Mouse (Mus musculus): ENCODE measurements at regions not wholly inside any gene's neighbourhood (a gene's known extent, or its start where the extent isn't known, plus 50 kb on each side); places are given as distances from the start of the nearest gene placed in this dataset.
"Not testable (repeated sequence)": the region's sequence is repeated elsewhere in the genome, so short reads cannot be mapped to it uniquely, and the experiment has no call there.

GRCm38 (mm10) chr5:26619272-26619671 lies 197.7 kb upstream of the Dpp6 start:
- no peak overlapping the region for H3K4me3 ChIP-seq (ENCODE audit: low read depth, low read length)
- ATAC-seq (ENCODE audit: insufficient number of reproducible peaks, insufficient read depth, low FRiP score, low read depth): no peak
- no peaks in the 10 kb centered on the region for H3K27me3 ChIP-seq (ENCODE audit: control insufficient read depth, insufficient read depth, low read length)
- H3K4me1 ChIP-seq (ENCODE audit: control insufficient read depth, insufficient read depth, low read length): no peaks in the 10 kb centered on the region
- no peak overlapping the region for H3K9ac ChIP-seq (replicated peaks; ENCODE audit: low read depth, low read length)
- no peaks in the 10 kb centered on the region for H3K9me3 ChIP-seq (ENCODE audit: control insufficient read depth, low read depth, low read length)
- H3K27ac ChIP-seq (ENCODE audit: low read length): no peak overlapping the region
- H3K4me2 ChIP-seq (replicated peaks; ENCODE audit: low read depth, low read length): no peak overlapping the region
- 25% methylated on average over 2 of the region's 2 CpGs for WGBS
- H3K36me3 ChIP-seq (ENCODE audit: control insufficient read depth, insufficient read depth, low read length): no peaks in the 10 kb centered on the region

GRCm38 (mm10) chr5:26622116-26622515 lies 194.9 kb upstream of the Dpp6 start:
- Histone ChIP-seq H3K27me3 (ENCODE audit: control insufficient read depth, insufficient read depth, low read length) (no peaks in the 10 kb centered on the region), H3K4me3 (ENCODE audit: low read depth, low read length) (no peak overlapping the region), H3K9me3 (ENCODE audit: control insufficient read depth, low read depth, low read length) (no peaks in the 10 kb centered on the region), H3K4me1 (ENCODE audit: control insufficient read depth, insufficient read depth, low read length) (no peaks in the 10 kb centered on the region), H3K4me2 (replicated peaks; ENCODE audit: low read depth, low read length) (no peak overlapping the region), H3K27ac (ENCODE audit: low read length) (no peak overlapping the region), H3K36me3 (ENCODE audit: control insufficient read depth, insufficient read depth, low read length) (no peaks in the 10 kb centered on the region), H3K9ac (replicated peaks; ENCODE audit: low read depth, low read length) (no peak overlapping the region)
- WGBS: 15% methylated on average over 2 of the region's 2 CpGs
- ATAC-seq (ENCODE audit: insufficient number of reproducible peaks, insufficient read depth, low FRiP score, low read depth): no peak

DNA sequence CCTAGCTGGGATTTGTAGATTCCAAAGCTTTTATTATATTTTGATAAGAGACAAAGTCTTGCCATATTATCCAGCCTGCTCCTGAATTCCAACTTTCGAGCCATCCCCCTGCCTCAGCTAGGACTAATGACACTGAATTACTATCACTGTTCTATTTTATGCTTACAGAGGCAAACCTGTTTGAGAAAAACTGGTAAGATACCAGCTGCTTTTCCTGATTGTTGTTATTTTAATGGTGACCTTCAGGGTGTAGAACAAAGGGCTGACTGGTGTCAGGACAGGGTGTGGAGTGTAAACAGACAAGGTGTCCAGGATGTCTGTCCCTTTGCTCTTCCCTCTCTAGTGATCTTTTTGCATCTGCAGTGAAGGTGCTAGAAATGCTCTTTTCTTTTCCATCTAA lies 145.5 kb upstream of the Dpp6 start:
- Histone ChIP-seq H3K9me3 (ENCODE audit: control insufficient read depth, low read depth, low read length) (no peaks in the 10 kb centered on the region), H3K4me2 (replicated peaks; ENCODE audit: low read depth, low read length) (no peak overlapping the region), H3K4me3 (ENCODE audit: low read depth, low read length) (no peak overlapping the region), H3K9ac (replicated peaks; ENCODE audit: low read depth, low read length) (no peak overlapping the region), H3K4me1 (ENCODE audit: control insufficient read depth, insufficient read depth, low read length) (no peaks in the 10 kb centered on the region), H3K27ac (ENCODE audit: low read length) (no peak overlapping the region), H3K36me3 (ENCODE audit: control insufficient read depth, insufficient read depth, low read length) (no peaks in the 10 kb centered on the region), H3K27me3 (ENCODE audit: control insufficient read depth, insufficient read depth, low read length) (no peaks in the 10 kb centered on the region)
- no peak for ATAC-seq (ENCODE audit: insufficient number of reproducible peaks, insufficient read depth, low FRiP score, low read depth)
- WGBS: 67% methylated on average over 1 of the region's 1 CpGs

- ATAC-seq (ENCODE audit: insufficient number of reproducible peaks, insufficient read depth, low FRiP score, low read depth): no peak
- WGBS: 71% methylated on average over 3 of the region's 3 CpGs
- no peaks in the 10 kb centered on the region for H3K4me1 ChIP-seq (ENCODE audit: control insufficient read depth, insufficient read depth, low read length)
- no peaks in the 10 kb centered on the region for H3K36me3 ChIP-seq (ENCODE audit: control insufficient read depth, insufficient read depth, low read length)
- no peak overlapping the region for H3K27ac ChIP-seq (ENCODE audit: low read length)
- H3K27me3 ChIP-seq (ENCODE audit: control insufficient read depth, insufficient read depth, low read length): no peaks in the 10 kb centered on the region
- H3K4me3 ChIP-seq (ENCODE audit: low read depth, low read length): no peak overlapping the region
- no peaks in the 10 kb centered on the region for H3K9me3 ChIP-seq (ENCODE audit: control insufficient read depth, low read depth, low read length)
- no peak overlapping the region for H3K4me2 ChIP-seq (replicated peaks; ENCODE audit: low read depth, low read length)
- no peak overlapping the region for H3K9ac ChIP-seq (replicated peaks; ENCODE audit: low read depth, low read length)
These were observed 127.2 kb upstream of the Dpp6 start for GRCm38 (mm10) chr5:26689775-26690174.

GRCm38 (mm10) chr5:26691121-26691520 lies 125.9 kb upstream of the Dpp6 start:
- no peaks in the 10 kb centered on the region for H3K4me1 ChIP-seq (ENCODE audit: control insufficient read depth, insufficient read depth, low read length)
- no peaks in the 10 kb centered on the region for H3K36me3 ChIP-seq (ENCODE audit: control insufficient read depth, insufficient read depth, low read length)
- WGBS: 93% methylated on average over 1 of the region's 1 CpGs
- no peak overlapping the region for H3K4me3 ChIP-seq (ENCODE audit: low read depth, low read length)
- H3K9ac ChIP-seq (replicated peaks; ENCODE audit: low read depth, low read length): no peak overlapping the region
- no peak for ATAC-seq (ENCODE audit: insufficient number of reproducible peaks, insufficient read depth, low FRiP score, low read depth)
- no peak overlapping the region for H3K27ac ChIP-seq (ENCODE audit: low read length)
- H3K4me2 ChIP-seq (replicated peaks; ENCODE audit: low read depth, low read length): no peak overlapping the region
- H3K9me3 ChIP-seq (ENCODE audit: control insufficient read depth, low read depth, low read length): no peaks in the 10 kb centered on the region
- H3K27me3 ChIP-seq (ENCODE audit: control insufficient read depth, insufficient read depth, low read length): no peaks in the 10 kb centered on the region

DNA sequence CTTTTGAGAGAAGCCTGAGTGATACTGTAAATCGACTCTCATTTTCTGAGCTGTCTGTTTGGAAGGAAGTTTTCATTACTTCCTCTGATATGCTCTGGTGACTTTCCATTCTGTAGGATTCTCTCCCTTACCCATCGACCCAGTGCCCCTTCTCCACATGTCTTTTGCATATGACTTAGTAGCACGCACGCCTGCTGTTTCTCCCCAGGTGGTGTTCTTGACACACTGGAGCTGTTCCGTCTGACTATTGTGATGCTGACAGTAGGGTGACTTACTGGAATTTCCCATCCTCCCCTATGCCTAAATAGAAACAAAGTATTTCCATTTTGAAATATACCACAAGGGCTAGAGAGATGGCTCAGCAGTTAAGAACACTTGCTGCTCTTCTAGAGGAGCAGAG lies 125.0 kb upstream of the Dpp6 start:
- H3K4me2 ChIP-seq (replicated peaks; ENCODE audit: low read depth, low read length): no peak overlapping the region
- no peak overlapping the region for H3K4me3 ChIP-seq (ENCODE audit: low read depth, low read length)
- no peak for ATAC-seq (ENCODE audit: insufficient number of reproducible peaks, insufficient read depth, low FRiP score, low read depth)
- H3K27me3 ChIP-seq (ENCODE audit: control insufficient read depth, insufficient read depth, low read length): no peaks in the 10 kb centered on the region
- no peaks in the 10 kb centered on the region for H3K9me3 ChIP-seq (ENCODE audit: control insufficient read depth, low read depth, low read length)
- no peak overlapping the region for H3K9ac ChIP-seq (replicated peaks; ENCODE audit: low read depth, low read length)
- no peaks in the 10 kb centered on the region for H3K4me1 ChIP-seq (ENCODE audit: control insufficient read depth, insufficient read depth, low read length)
- no peak overlapping the region for H3K27ac ChIP-seq (ENCODE audit: low read length)
- WGBS: 47% methylated on average over 5 of the region's 5 CpGs
- no peaks in the 10 kb centered on the region for H3K36me3 ChIP-seq (ENCODE audit: control insufficient read depth, insufficient read depth, low read length)

- not testable (repeated sequence) for H3K4me3 ChIP-seq (ENCODE audit: low read depth, low read length); H3K27me3 ChIP-seq (ENCODE audit: control insufficient read depth, insufficient read depth, low read length); H3K9me3 ChIP-seq (ENCODE audit: control insufficient read depth, low read depth, low read length); H3K27ac ChIP-seq (ENCODE audit: low read length); ATAC-seq (ENCODE audit: insufficient number of reproducible peaks, insufficient read depth, low FRiP score, low read depth); H3K9ac ChIP-seq (replicated peaks; ENCODE audit: low read depth, low read length); H3K36me3 ChIP-seq (ENCODE audit: control insufficient read depth, insufficient read depth, low read length); H3K4me2 ChIP-seq (replicated peaks; ENCODE audit: low read depth, low read length); H3K4me1 ChIP-seq (ENCODE audit: control insufficient read depth, insufficient read depth, low read length)
- WGBS: 78% methylated on average over 6 of the region's 6 CpGs
These were observed 113.4 kb upstream of the Dpp6 start for GRCm38 (mm10) chr5:26703621-26704020.

- ATAC-seq (ENCODE audit: insufficient number of reproducible peaks, insufficient read depth, low FRiP score, low read depth): no peak
- WGBS: 73% methylated on average over 2 of the region's 2 CpGs
These were observed 109.3 kb upstream of the Dpp6 start for GRCm38 (mm10) chr5:26707661-26708060.

GRCm38 (mm10) chr5:26724491-26724890 lies 92.5 kb upstream of the Dpp6 start:
- no peaks in the 10 kb centered on the region for H3K36me3 ChIP-seq (ENCODE audit: control insufficient read depth, insufficient read depth, low read length)
- H3K27ac ChIP-seq (ENCODE audit: low read length): no peak overlapping the region
- no peak overlapping the region for H3K9ac ChIP-seq (replicated peaks; ENCODE audit: low read depth, low read length)
- no peaks in the 10 kb centered on the region for H3K9me3 ChIP-seq (ENCODE audit: control insufficient read depth, low read depth, low read length)
- H3K4me2 ChIP-seq (replicated peaks; ENCODE audit: low read depth, low read length): no peak overlapping the region
- 83% methylated on average over 2 of the region's 2 CpGs for WGBS
- no peaks in the 10 kb centered on the region for H3K27me3 ChIP-seq (ENCODE audit: control insufficient read depth, insufficient read depth, low read length)
- ATAC-seq (ENCODE audit: insufficient number of reproducible peaks, insufficient read depth, low FRiP score, low read depth): no peak
- no peak overlapping the region for H3K4me3 ChIP-seq (ENCODE audit: low read depth, low read length)
- H3K4me1 ChIP-seq (ENCODE audit: control insufficient read depth, insufficient read depth, low read length): no peaks in the 10 kb centered on the region

More at GRCm38 (mm10) chr5:26707661-26708060, 109.3 kb upstream of the Dpp6 start:
- Histone ChIP-seq H3K4me1 (ENCODE audit: control insufficient read depth, insufficient read depth, low read length) (no peaks in the 10 kb centered on the region), H3K27me3 (ENCODE audit: control insufficient read depth, insufficient read depth, low read length) (no peaks in the 10 kb centered on the region), H3K4me2 (replicated peaks; ENCODE audit: low read depth, low read length) (no peak overlapping the region), H3K27ac (ENCODE audit: low read length) (no peak overlapping the region), H3K36me3 (ENCODE audit: control insufficient read depth, insufficient read depth, low read length) (no peaks in the 10 kb centered on the region), H3K9ac (replicated peaks; ENCODE audit: low read depth, low read length) (no peak overlapping the region), H3K9me3 (ENCODE audit: control insufficient read depth, low read depth, low read length) (no peaks in the 10 kb centered on the region), H3K4me3 (ENCODE audit: low read depth, low read length) (no peak overlapping the region)

Data from stomach, embryonic 14.5 days (tissue).